In the genomic region with DNA sequence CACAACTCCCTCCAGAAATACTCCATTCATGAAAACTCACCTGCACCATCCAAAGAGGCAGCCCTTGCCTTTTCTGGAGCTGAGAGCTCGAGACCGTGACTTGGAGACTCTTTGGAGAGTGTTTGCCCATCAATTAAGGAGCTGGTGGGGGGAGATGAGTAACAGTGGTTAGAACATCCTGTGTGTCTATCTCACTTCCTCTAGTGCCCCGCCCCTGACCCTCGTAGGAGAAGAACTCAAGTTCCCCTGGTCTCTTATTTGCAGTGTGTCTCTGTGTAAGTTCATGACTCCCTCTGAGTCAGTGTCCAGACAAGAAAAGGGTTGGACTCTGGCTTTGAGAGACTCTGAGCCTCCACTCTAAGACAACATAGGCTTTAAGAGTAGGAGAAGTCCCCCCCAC, we compare ENCODE assay signal across 14 mouse cellular contexts. TPM values are rescaled to one million over a fixed set of nuclear protein-coding genes. Genes with fewer than 3 reads are reported as not detected.
DNase-seq lines count a peak whose midpoint lies in the region; ATAC-seq and TF ChIP-seq lines count a peak whose summit lies in the region.
"Had no signal": no experiment of that assay in that cellular context is flagged by ENCODE, and none has a peak within 500 bp of the region (broad histone marks: within the 10 kb centered on the region; RNA-seq: fewer than 3 reads in every experiment).

No protein-coding gene starts in this region.

- peak overlapping the region; percentile 12; the same call in 1 of the 2 replicates for H3K27ac ChIP-seq in testis, adult 2 months (ENCODE audit: control insufficient read depth, insufficient read depth, low read depth, low read length)
- H3K27ac ChIP-seq in forebrain, embryonic 14.5 days (ENCODE audit: low read depth, low read length): no peak overlapping the region
- H3K27ac ChIP-seq: heart, adult 2 months had no signal

- no peaks in the 10 kb centered on the region for H3K27me3 ChIP-seq in testis, adult 2 months (ENCODE audit: control insufficient read depth, insufficient read depth, low read length)
- no peaks in the 10 kb centered on the region for H3K27me3 ChIP-seq in splenic B cell, adult 2 months (ENCODE audit: control insufficient read depth, insufficient read depth, low read length, poor library complexity, severe bottlenecking)
- no peaks in the 10 kb centered on the region for H3K27me3 ChIP-seq in forebrain, embryonic 14.5 days (replicated peaks; ENCODE audit: control insufficient read depth, insufficient read depth, low read length)

- 88% methylated on average over 4 of the region's 4 CpGs for WGBS in forebrain, embryonic 14.5 days

- H3K4me2 ChIP-seq in forebrain, embryonic 14.5 days (ENCODE audit: low read length): no peak overlapping the region
- H3K4me2 ChIP-seq: liver, embryonic 11.5 days had no signal

- ATAC-seq in forebrain, embryonic 14.5 days: no peak
- ATAC-seq: lung, postnatal 0 days; midbrain, embryonic 16.5 days had no signal

- no peak for TF ChIP-seq CTCF in testis, adult 2 months (IDR thresholded peaks at IDR 0.05; ENCODE audit: control insufficient read depth, insufficient read depth, insufficient replicate concordance, low read depth, low read length)

- no peak overlapping the region for H3K9ac ChIP-seq in forebrain, embryonic 14.5 days (ENCODE audit: low read length)

- no peaks in the 10 kb centered on the region for H3K36me3 ChIP-seq in testis, adult 2 months (ENCODE audit: control insufficient read depth, insufficient read depth, low read length)
- H3K36me3 ChIP-seq in splenic B cell, adult 2 months (ENCODE audit: control insufficient read depth, insufficient read depth, low read length, poor library complexity, severe bottlenecking): no peaks in the 10 kb centered on the region
- H3K36me3 ChIP-seq in forebrain, embryonic 14.5 days (ENCODE audit: control insufficient read depth, insufficient read depth, low read length): no peaks in the 10 kb centered on the region

- peaks cover 3% of the 10 kb centered on the region; the same call in 1 of the 2 replicates for H3K4me1 ChIP-seq in testis, adult 2 months (ENCODE audit: control insufficient read depth, insufficient read depth, low read length)
- no peaks in the 10 kb centered on the region for H3K4me1 ChIP-seq in forebrain, embryonic 14.5 days (ENCODE audit: control insufficient read depth, insufficient read depth, low read length)

- no peak for TF ChIP-seq POLR2A in testis, adult 2 months (IDR thresholded peaks at IDR 0.05; ENCODE audit: control insufficient read depth, low read depth, low read length)

- H3K4me3 ChIP-seq in testis, adult 2 months (ENCODE audit: control insufficient read depth, low read depth, low read length): no peak overlapping the region
- no peak overlapping the region for H3K4me3 ChIP-seq in forebrain, embryonic 14.5 days (ENCODE audit: low read depth, low read length)
- H3K4me3 ChIP-seq: heart, adult 2 months had no signal

- no peaks in the 10 kb centered on the region for H3K9me3 ChIP-seq in forebrain, embryonic 14.5 days (replicated peaks; ENCODE audit: control insufficient read depth, low read length)

- no peak for DNase-seq in testis, postnatal 14 days (ENCODE audit: low spot score)
- peak; percentile 44 for DNase-seq in c-Kit-positive CD71-negative TER-119-negative erythroid progenitor cells, embryonic 14.5 days (ENCODE audit: low read depth)
- DNase-seq in splenic B cell, adult 2 months (ENCODE audit: low read depth, low spot score): peak; percentile 12
- no peak for DNase-seq in cerebellum, postnatal 36 days
- DNase-seq in left cerebral cortex, adult 18-20 months (ENCODE audit: low spot score in 2 of 2): no peak
- DNase-seq in forebrain, embryonic 14.5 days (ENCODE audit: low spot score): no peak
- DNase-seq in neural tube, embryonic 10.5 days (ENCODE audit: extremely low spot score, low spot score): no peak
- DNase-seq: heart, adult 2 months; heart, postnatal 36 days; kidney, postnatal 10 days had no signal

RNA-seq across cellular contexts. Expression of a gene that starts 19.1 kb away (rescaled TPM):
- polyA plus RNA-seq in testis, adult 2 months (2012; rRNA removed): 91.8 and 114 TPM in 2 replicates
- total RNA-seq in left cerebral cortex, adult 18-20 months (2021): 100 to 1,000 TPM; 109 to 126 TPM
- polyA plus RNA-seq in forebrain, embryonic 14.5 days (2014; fragmentation: Nextera tagmentation; extraction: Ambion mirVana): 18.6 and 21.9 TPM in 2 replicates

RNA-seq across cellular contexts. Expression of a gene that starts 56.1 kb away (rescaled TPM):
- polyA plus RNA-seq in testis, adult 2 months (2012; rRNA removed): 129 and 142 TPM in 2 replicates
- total RNA-seq in left cerebral cortex, adult 18-20 months (2021): 10 to 100 TPM; 49.6 to 51.2 TPM
- 5.2 and 5.5 TPM in 2 replicates for polyA plus RNA-seq in forebrain, embryonic 14.5 days (2014; fragmentation: Nextera tagmentation; extraction: Ambion mirVana)

RNA-seq across cellular contexts. Expression of a gene that starts 56.4 kb away (rescaled TPM):
- polyA plus RNA-seq in testis, adult 2 months (2012; rRNA removed): 11.9 and 13.8 TPM in 2 replicates
- total RNA-seq in left cerebral cortex, adult 18-20 months (2021): 100 to 1,000 TPM; 194 to 212 TPM
- polyA plus RNA-seq in forebrain, embryonic 14.5 days (2014; fragmentation: Nextera tagmentation; extraction: Ambion mirVana): 141 and 175 TPM in 2 replicates

Comparison
In these comparisons a context has a peak if more than half of its experiments do, and no peak if none do; other contexts are left out.
1. DNase-seq: peak in c-Kit-positive CD71-negative TER-119-negative erythroid progenitor cells, embryonic 14.5 days (single experiment) and splenic B cell, adult 2 months (single experiment); none in testis, postnatal 14 days (single experiment), cerebellum, postnatal 36 days (0 of 2), left cerebral cortex, adult 18-20 months (0 of 2), forebrain, embryonic 14.5 days (single experiment) and neural tube, embryonic 10.5 days (single experiment).
2. RNA of a gene that starts 56.1 kb away (polyA plus RNA-seq): 129 to 142 TPM in testis, adult 2 months; 5.2 to 5.5 TPM in forebrain, embryonic 14.5 days; every median in the first group is over 10 times any median in the second.